In the genomic region with DNA sequence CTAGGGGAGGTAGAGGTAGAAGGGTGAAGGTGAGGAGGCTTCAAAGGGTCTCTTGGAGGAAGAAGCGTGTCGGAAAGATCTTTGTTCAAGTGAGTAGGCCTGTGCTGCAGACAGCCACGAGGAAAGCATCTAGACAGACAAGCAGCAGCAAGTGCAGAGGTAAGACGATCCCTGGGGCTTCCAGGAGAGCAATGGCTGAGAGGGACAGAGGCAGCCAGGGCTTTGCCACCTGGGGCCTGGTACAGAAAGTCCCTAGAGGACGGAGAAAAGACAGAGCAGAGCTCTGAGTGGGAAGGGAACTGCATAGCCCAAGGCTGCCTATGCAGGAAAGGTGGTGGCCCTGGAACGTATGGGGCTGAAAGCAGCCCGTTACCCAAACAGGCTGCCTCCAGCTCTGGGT, we compare ENCODE assay signal across 19 mouse cellular contexts. TPM values are rescaled to one million over a fixed set of nuclear protein-coding genes. Genes with fewer than 3 reads are reported as not detected.
DNase-seq lines count a peak whose midpoint lies in the region; ATAC-seq and TF ChIP-seq lines count a peak whose summit lies in the region.
"Had no signal": no experiment of that assay in that cellular context is flagged by ENCODE, and none has a peak within 500 bp of the region (broad histone marks: within the 10 kb centered on the region; RNA-seq: fewer than 3 reads in every experiment).

No protein-coding gene starts in this region.

- H3K4me1 ChIP-seq in cerebellum, adult 2 months (ENCODE audit: control insufficient read depth, insufficient read depth, low read length), result peaks cover 37% of the 10 kb centered on the region
- H3K4me1 ChIP-seq in heart, postnatal 0 days (ENCODE audit: control insufficient read depth, insufficient read depth), result peaks cover 38% of the 10 kb centered on the region
- peaks cover 64% of the 10 kb centered on the region for H3K4me1 ChIP-seq in embryonic facial prominence, embryonic 10.5 days
- peaks cover 58% of the 10 kb centered on the region for H3K4me1 ChIP-seq in limb, embryonic 12.5 days (replicated peaks)
- H3K4me1 ChIP-seq in liver, postnatal 0 days (ENCODE audit: insufficient read depth), result no peaks in the 10 kb centered on the region; the same call in 1 of the 2 replicates
- H3K4me1 ChIP-seq in kidney, embryonic 15.5 days, result peaks cover 63% of the 10 kb centered on the region

- DNase-seq in cerebellum, adult 2 months, result no peak
- no peak for DNase-seq in cerebellum, adult 9-10 months
- DNase-seq in heart, postnatal 0 days (ENCODE audit: low spot score), result no peak
- no peak for DNase-seq in heart, adult 8-10 months (ENCODE audit: low spot score)
- DNase-seq in embryonic facial prominence, embryonic 10.5 days (ENCODE audit: low spot score), result no peak
- DNase-seq in liver, postnatal 0 days, result no peak
- DNase-seq: gastrocnemius, postnatal 25 days; layer of hippocampus, postnatal 36 days; lung, adult 2 months; lung, postnatal 36 days; right cerebral cortex, postnatal 14 days; thymus, postnatal 36 days had no signal

- H3K27ac ChIP-seq in cerebellum, adult 2 months (ENCODE audit: insufficient read depth, low read length), result peak overlapping the region; percentile 34; the same call in 1 of the 2 replicates
- 0 out of 2 replicates have a peak overlapping the region, but pooled peaks have one; percentile 32 for H3K27ac ChIP-seq in heart, postnatal 0 days (ENCODE audit: low read depth)
- H3K27ac ChIP-seq in embryonic facial prominence, embryonic 10.5 days (replicated peaks), result peak overlapping the region; percentile 64
- peak overlapping the region; percentile 73 for H3K27ac ChIP-seq in limb, embryonic 12.5 days
- H3K27ac ChIP-seq in liver, postnatal 0 days (ENCODE audit: low read depth), result no peak overlapping the region
- no peak overlapping the region for H3K27ac ChIP-seq in kidney, embryonic 15.5 days
- H3K27ac ChIP-seq: neural tube, embryonic 13.5 days had no signal

- H3K27me3 ChIP-seq in cerebellum, adult 2 months (ENCODE audit: control insufficient read depth, insufficient read depth, low read length), result no peaks in the 10 kb centered on the region
- H3K27me3 ChIP-seq in heart, postnatal 0 days (ENCODE audit: control insufficient read depth, insufficient read depth, low read length), result no peaks in the 10 kb centered on the region
- H3K27me3 ChIP-seq in embryonic facial prominence, embryonic 10.5 days (replicated peaks; ENCODE audit: low read depth, poor library complexity, severe bottlenecking), result no peaks in the 10 kb centered on the region
- no peaks in the 10 kb centered on the region for H3K27me3 ChIP-seq in limb, embryonic 12.5 days
- no peaks in the 10 kb centered on the region for H3K27me3 ChIP-seq in liver, postnatal 0 days (ENCODE audit: insufficient read depth, low read length)
- no peaks in the 10 kb centered on the region for H3K27me3 ChIP-seq in kidney, embryonic 15.5 days
- H3K27me3 ChIP-seq: neural tube, embryonic 13.5 days had no signal

- no peak overlapping the region for H3K9ac ChIP-seq in heart, postnatal 0 days (replicated peaks; ENCODE audit: low read depth, low read length)
- 0 out of 2 replicates have a peak overlapping the region, but pooled peaks have one; percentile 31 for H3K9ac ChIP-seq in limb, embryonic 12.5 days (replicated peaks)
- no peak overlapping the region for H3K9ac ChIP-seq in liver, postnatal 0 days (replicated peaks)
- H3K9ac ChIP-seq in kidney, embryonic 15.5 days, result no peak overlapping the region
- H3K9ac ChIP-seq: neural tube, embryonic 13.5 days had no signal

- no peak for ATAC-seq in heart, postnatal 0 days (ENCODE audit: insufficient read depth, low read depth)
- ATAC-seq in limb, embryonic 12.5 days (ENCODE audit: insufficient number of reproducible peaks, insufficient read depth, low FRiP score, low TSS enrichment, low read depth), result peak; percentile 22; the same call in 1 of the 2 replicates
- no peak for ATAC-seq in liver, postnatal 0 days
- ATAC-seq in kidney, embryonic 15.5 days (replicated peaks; ENCODE audit: low FRiP score), result no peak
- ATAC-seq: CD4-positive, CD25-positive, alpha-beta regulatory T cell, adult 4 months; hindbrain, embryonic 16.5 days had no signal

- H3K36me3 ChIP-seq in heart, postnatal 0 days (replicated peaks; ENCODE audit: control insufficient read depth, insufficient read depth, low read length), result no peaks in the 10 kb centered on the region
- no peaks in the 10 kb centered on the region for H3K36me3 ChIP-seq in embryonic facial prominence, embryonic 10.5 days (replicated peaks)
- H3K36me3 ChIP-seq in limb, embryonic 12.5 days, result no peaks in the 10 kb centered on the region
- no peaks in the 10 kb centered on the region for H3K36me3 ChIP-seq in liver, postnatal 0 days (replicated peaks; ENCODE audit: insufficient read depth, low read length)
- no peaks in the 10 kb centered on the region for H3K36me3 ChIP-seq in kidney, embryonic 15.5 days
- H3K36me3 ChIP-seq: G1E; neural tube, embryonic 13.5 days had no signal

- no peak overlapping the region for H3K4me3 ChIP-seq in cerebellum, adult 2 months (replicated peaks; ENCODE audit: insufficient read depth, low read depth, low read length)
- H3K4me3 ChIP-seq in heart, postnatal 0 days (ENCODE audit: low read depth, low read length), result no peak overlapping the region
- H3K4me3 ChIP-seq in embryonic facial prominence, embryonic 10.5 days, result no peak overlapping the region
- no peak overlapping the region for H3K4me3 ChIP-seq in limb, embryonic 12.5 days (replicated peaks)
- H3K4me3 ChIP-seq in liver, postnatal 0 days (ENCODE audit: low read depth, low read length), result no peak overlapping the region
- H3K4me3 ChIP-seq in kidney, embryonic 15.5 days (replicated peaks), result no peak overlapping the region
- H3K4me3 ChIP-seq: neural tube, embryonic 13.5 days had no signal

- TF ChIP-seq EP300 in heart, postnatal 0 days (IDR thresholded peaks at IDR 0.05; ENCODE audit: low read depth), result no peak
- no peak for TF ChIP-seq EP300 in liver, postnatal 0 days (IDR thresholded peaks at IDR 0.05; ENCODE audit: low read depth)

- no peak for TF ChIP-seq CTCF in cerebellum, adult 2 months (IDR thresholded peaks at IDR 0.05; ENCODE audit: borderline replicate concordance, insufficient read depth, low read depth, low read length)
- no peak for TF ChIP-seq CTCF in heart, postnatal 0 days (IDR thresholded peaks at IDR 0.05; ENCODE audit: low read depth)
- no peak for TF ChIP-seq CTCF in liver, postnatal 0 days (IDR thresholded peaks at IDR 0.05; ENCODE audit: low read depth)

- 75% methylated on average over 7 of the region's 7 CpGs for WGBS in cerebellum, adult 2 months
- 78% methylated on average over 7 of the region's 7 CpGs for WGBS in heart, postnatal 0 days
- 46% methylated on average over 7 of the region's 7 CpGs for WGBS in embryonic facial prominence, embryonic 10.5 days
- 42% methylated on average over 7 of the region's 7 CpGs for WGBS in limb, embryonic 12.5 days
- WGBS in liver, postnatal 0 days (ENCODE audit: insufficient replicate concordance), result 77% methylated on average over 7 of the region's 7 CpGs
- WGBS in kidney, embryonic 15.5 days, result 54% methylated on average over 7 of the region's 7 CpGs

- no peaks in the 10 kb centered on the region for H3K9me3 ChIP-seq in heart, postnatal 0 days (replicated peaks; ENCODE audit: control insufficient read depth, low read length)
- H3K9me3 ChIP-seq in embryonic facial prominence, embryonic 10.5 days, result no peaks in the 10 kb centered on the region
- H3K9me3 ChIP-seq in limb, embryonic 12.5 days, result no peaks in the 10 kb centered on the region
- no peaks in the 10 kb centered on the region for H3K9me3 ChIP-seq in liver, postnatal 0 days (ENCODE audit: low read length)
- H3K9me3 ChIP-seq in kidney, embryonic 15.5 days (replicated peaks), result no peaks in the 10 kb centered on the region
- H3K9me3 ChIP-seq: G1E; neural tube, embryonic 13.5 days had no signal

- no peak for TF ChIP-seq POLR2A in cerebellum, adult 2 months (IDR thresholded peaks at IDR 0.05; ENCODE audit: borderline replicate concordance, insufficient read depth, low read length)

- no peak overlapping the region for H3K4me2 ChIP-seq in heart, postnatal 0 days (ENCODE audit: low read depth, low read length)
- H3K4me2 ChIP-seq in limb, embryonic 12.5 days, result no peak overlapping the region
- no peak overlapping the region for H3K4me2 ChIP-seq in liver, postnatal 0 days (ENCODE audit: low read depth, low read length)
- no peak overlapping the region for H3K4me2 ChIP-seq in kidney, embryonic 15.5 days
- H3K4me2 ChIP-seq: midbrain, embryonic 11.5 days; neural tube, embryonic 13.5 days had no signal

RNA-seq across cellular contexts. Expression of gene Rasl11b, which starts 55.2 kb away (rescaled TPM):
- polyA plus RNA-seq in cerebellum, adult 2 months (2012; rRNA removed), result 40.7 and 44.3 TPM in 2 replicates
- 22.8 and 24.5 TPM in 2 replicates for total RNA-seq in heart, postnatal 0 days (2014; rRNA removed; ENCODE audit: low replicate concordance)
- polyA plus RNA-seq in heart, postnatal 0 days (2015; fragmentation: Nextera tagmentation; extraction: Ambion mirVana), result 61.9 and 67.8 TPM in 2 replicates
- 10 to 100 TPM; 36.0 to 52.1 (median 41.2) TPM for total RNA-seq in heart, adult 8-10 months (2022)
- polyA plus RNA-seq in embryonic facial prominence, embryonic 10.5 days (2016; fragmentation: Nextera tagmentation; extraction: Ambion mirVana), result 46.3 and 58.0 TPM in 2 replicates
- 156 and 176 TPM in 2 replicates for polyA plus RNA-seq in limb, embryonic 12.5 days (2016; fragmentation: Nextera tagmentation; extraction: Ambion mirVana)
- polyA plus RNA-seq in liver, postnatal 0 days (2015; fragmentation: Nextera tagmentation; extraction: Ambion mirVana), result 9.4 and 9.6 TPM in 2 replicates
- polyA plus RNA-seq in kidney, embryonic 15.5 days (2015; fragmentation: Nextera tagmentation; extraction: Ambion mirVana), result 60.3 and 63.1 TPM in 2 replicates

Comparison
In these comparisons a context has a peak if more than half of its experiments do, and no peak if none do; other contexts are left out.
1. H3K27ac ChIP-seq: peak in cerebellum, adult 2 months (single experiment), heart, postnatal 0 days (single experiment), embryonic facial prominence, embryonic 10.5 days (single experiment) and limb, embryonic 12.5 days (single experiment); none in liver, postnatal 0 days (single experiment) and kidney, embryonic 15.5 days (single experiment).